Mouse (Mus musculus) stomach, embryonic 15.5 days (tissue): ENCODE results near the gene 1700029J07Rik. TPM values are rescaled to one million over a fixed set of nuclear protein-coding genes. Genes with fewer than 3 reads are reported as not detected.

ENCODE experiments used
- ATAC-seq: fragments of 200-750 bp; cut with Nextera tagmentation; 2 replicates; pipeline ENCODE4 v1.8.0; 2017; ENCODE audit warnings: low read depth, moderate number of reproducible peaks, moderate TSS enrichment; ENCODE audit not compliant: insufficient read depth, low FRiP score
- H3K27ac ChIP-seq: fragments of 300-500 bp; sonication (generic); 2 replicates; pipeline ENCODE4 v1.5.1; 2015; ENCODE audit warnings: mild to moderate bottlenecking, inconsistent platforms
- H3K27me3 ChIP-seq: fragments of 300-500 bp; sonication (generic); replicated peaks from 2 replicates; pipeline ENCODE4 v1.6.1; 2015; ENCODE audit warnings: inconsistent platforms
- H3K36me3 ChIP-seq: fragments of 300-500 bp; sonication (generic); 2 replicates; pipeline ENCODE4 v1.6.1; 2015; ENCODE audit warnings: inconsistent platforms
- H3K4me1 ChIP-seq: fragments of 300-500 bp; sonication (generic); 2 replicates; pipeline ENCODE4 v1.6.1; 2015; ENCODE audit warnings: inconsistent platforms
- H3K4me2 ChIP-seq: fragments of 300-500 bp; sonication (generic); 2 replicates; pipeline ENCODE4 v1.6.1; 2015; ENCODE audit warnings: mild to moderate bottlenecking, inconsistent platforms
- H3K4me3 ChIP-seq: fragments of 300-500 bp; sonication (generic); replicated peaks from 2 replicates; pipeline ENCODE4 v1.5.1; 2015; ENCODE audit warnings: inconsistent platforms
- H3K9ac ChIP-seq: fragments of 300-500 bp; sonication (generic); 2 replicates; pipeline ENCODE4 v1.6.1; 2015; ENCODE audit warnings: inconsistent platforms
- H3K9me3 ChIP-seq: fragments of 300-500 bp; sonication (generic); 2 replicates; pipeline ENCODE4 v1.6.1; 2016; ENCODE audit warnings: inconsistent platforms
- WGBS: fragments of 180-500 bp; shearing (Covaris S2); methylation state at CpG from one replicate; pipeline ENCODE4 v1.1.7; 2015; 5-methylcytosine and 5-hydroxymethylcytosine counted together
- polyA plus RNA-seq: library from polyadenylated mRNA; unstranded; fragments of >200 nt; fragmentation: Nextera tagmentation; extraction: Ambion mirVana; gene quantifications from 2 replicates; pipeline ENCODE4 v1.2.1, GENCODE M21; 2015

The 1700029J07Rik gene
- polyA plus RNA-seq, 1 experiment from 2014 or later, result 3.8 TPM

DNA sequence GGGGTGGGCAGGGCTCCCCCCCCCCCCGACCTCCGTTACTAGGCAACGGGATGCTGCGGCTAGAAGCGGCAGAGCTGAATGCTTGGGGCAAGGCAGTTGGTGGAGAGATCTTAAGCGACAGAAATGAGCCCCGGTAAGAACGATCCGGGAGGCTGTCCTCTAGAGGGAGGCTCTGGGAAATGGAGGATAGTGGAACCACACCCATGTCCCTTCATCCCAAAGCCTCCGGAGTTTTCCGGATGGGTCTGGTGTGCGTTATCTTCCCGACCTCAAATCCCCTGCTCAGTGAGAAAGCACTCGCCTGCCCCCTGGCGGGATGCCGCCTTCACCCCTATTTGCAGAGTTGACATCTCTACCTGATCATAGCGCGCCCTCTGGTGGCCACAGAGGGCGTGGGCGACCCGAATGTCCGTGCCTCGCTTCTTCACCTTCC is 40.5 kb downstream of the 1700029J07Rik start, which contains the start of gene Ccdc110:
Ccdc110 (plus strand) TSS at position 38 of the 433 bp plus-strand sequence.
- Histone ChIP-seq H3K9me3 (no peaks in the 10 kb centered on the region), H3K4me2 (peak within 1 kb of the TSS; percentile 48), H3K36me3 (no peaks in the 10 kb centered on the region), H3K4me1 (no peaks in the 10 kb centered on the region), H3K27me3 (no peaks in the 10 kb centered on the region), H3K9ac (no peak within 1 kb of the TSS), H3K4me3 (peak within 1 kb of the TSS; percentile 26), H3K27ac (no peak within 1 kb of the TSS)
- peak; percentile 83; the same call in 1 of the 2 replicates for ATAC-seq
- WGBS, result 5% methylated on average over 23 of the region's 23 CpGs

DNA sequence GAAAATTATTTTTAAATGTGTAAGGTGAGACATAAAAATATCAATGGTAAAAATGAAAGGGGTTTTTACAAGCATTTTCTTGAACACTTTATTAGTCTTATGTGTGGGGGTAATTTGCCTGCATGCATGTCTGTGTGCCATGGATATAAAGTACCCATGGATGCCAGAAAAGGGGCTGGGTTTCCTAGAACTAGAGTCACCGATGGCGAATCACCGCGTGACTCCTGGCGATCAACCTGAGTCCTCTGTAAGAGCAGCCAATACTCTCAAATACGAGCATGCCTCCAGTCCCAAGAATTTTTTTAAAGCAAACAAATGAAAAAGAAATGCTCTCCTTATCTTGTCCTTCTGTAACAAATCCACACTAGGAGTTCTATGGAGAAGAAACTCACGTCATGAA is 52.9 kb downstream of the 1700029J07Rik start:
- Histone ChIP-seq H3K4me3 (no peak overlapping the region), H3K36me3 (no peaks in the 10 kb centered on the region), H3K4me1 (no peaks in the 10 kb centered on the region), H3K9me3 (no peaks in the 10 kb centered on the region), H3K9ac (no peak overlapping the region), H3K27me3 (no peaks in the 10 kb centered on the region), H3K27ac (no peak overlapping the region), H3K4me2 (no peak overlapping the region)
- WGBS, result 93% methylated on average over 7 of the region's 7 CpGs
- no peak for ATAC-seq

DNA sequence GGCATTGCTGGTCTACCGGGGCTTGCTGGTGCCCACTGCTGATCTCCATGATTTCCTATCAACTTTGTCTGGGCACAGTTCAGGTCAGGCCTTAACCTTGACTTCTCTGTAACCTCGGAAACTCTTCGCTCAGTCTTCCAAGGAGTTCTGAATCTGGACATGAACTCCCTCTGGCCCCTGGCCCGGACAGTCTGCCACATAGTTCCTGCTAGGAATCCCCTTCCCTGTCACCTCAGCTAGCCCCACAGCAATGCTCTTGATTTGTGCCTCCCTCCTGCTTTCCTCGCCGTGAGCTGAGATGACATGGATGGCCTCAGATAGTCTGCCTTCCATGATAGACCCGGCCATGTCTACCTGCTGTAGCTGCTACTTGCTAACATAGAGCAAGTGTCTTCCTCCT is 54.7 kb downstream of the 1700029J07Rik start:
- WGBS, result 88% methylated on average over 7 of the region's 7 CpGs
- Histone ChIP-seq H3K9me3 (no peaks in the 10 kb centered on the region), H3K27ac (no peak overlapping the region), H3K4me3 (no peak overlapping the region), H3K9ac (no peak overlapping the region), H3K4me2 (no peak overlapping the region), H3K27me3 (no peaks in the 10 kb centered on the region), H3K36me3 (no peaks in the 10 kb centered on the region), H3K4me1 (peaks cover 4% of the 10 kb centered on the region; the same call in 1 of the 2 replicates)
- ATAC-seq, result no peak

DNA sequence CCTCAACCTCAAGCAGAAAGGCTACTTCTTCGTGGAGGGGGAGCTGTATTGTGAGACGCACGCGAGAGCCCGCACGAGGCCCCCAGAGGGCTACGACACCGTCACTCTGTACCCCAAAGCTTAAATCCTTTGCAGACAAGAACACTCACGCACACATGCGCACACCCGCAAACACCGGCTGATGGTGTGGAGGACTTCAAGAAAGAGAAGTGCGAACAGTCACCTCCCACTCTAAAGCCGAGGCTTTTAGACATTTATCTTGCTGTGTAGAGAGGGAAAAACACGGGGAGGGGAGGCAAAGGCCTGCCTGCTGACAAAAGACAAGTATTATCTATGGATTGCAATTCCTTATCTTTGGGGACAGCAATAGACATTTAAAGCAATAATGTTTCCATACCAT is 56.2 kb downstream of the 1700029J07Rik start:
- no peak for ATAC-seq

DNA sequence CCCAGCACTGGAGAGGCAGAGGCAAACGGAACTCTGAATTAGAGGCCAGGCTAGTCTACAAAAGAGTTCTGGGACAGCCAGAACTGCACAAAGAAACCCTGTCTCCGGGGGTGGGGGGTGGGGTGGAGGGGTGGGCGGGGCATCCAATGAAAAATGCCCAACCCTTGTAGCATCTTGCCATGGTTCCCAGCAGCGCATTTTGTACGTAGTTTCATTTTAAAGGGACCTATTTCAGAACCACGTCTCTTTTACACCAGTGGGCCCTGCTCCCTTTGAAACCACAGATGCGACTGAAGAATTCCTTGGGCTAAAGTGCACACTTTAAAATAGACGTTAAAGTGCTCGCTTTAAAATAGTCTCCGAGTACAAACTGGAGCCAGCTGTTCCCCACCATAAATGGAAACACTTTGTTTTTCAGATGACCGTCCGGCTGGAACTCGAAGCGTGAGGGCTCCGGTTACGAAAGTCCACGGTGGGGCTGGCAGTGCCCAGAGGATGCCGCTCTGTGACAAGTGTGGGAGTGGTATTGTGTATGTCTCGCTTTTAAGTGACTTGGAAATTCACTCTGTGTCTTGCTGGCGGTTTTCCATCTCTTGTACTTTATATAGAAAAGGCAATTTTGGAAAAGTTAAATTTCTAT is 57.9 kb downstream of the 1700029J07Rik start:
- Histone ChIP-seq H3K4me2 (no peak overlapping the region), H3K9ac (no peak overlapping the region), H3K27ac (peak overlapping the region; percentile 26; the same call in 1 of the 2 replicates), H3K27me3 (no peaks in the 10 kb centered on the region), H3K36me3 (no peaks in the 10 kb centered on the region), H3K9me3 (no peaks in the 10 kb centered on the region), H3K4me3 (no peak overlapping the region), H3K4me1 (peaks cover 4% of the 10 kb centered on the region; the same call in 1 of the 2 replicates)
- 64% methylated on average over 20 of the region's 20 CpGs for WGBS
- no peak for ATAC-seq

More for the DNA sequence above, 56.2 kb downstream of the 1700029J07Rik start:
- H3K9me3 ChIP-seq, result no peaks in the 10 kb centered on the region
- H3K27me3 ChIP-seq, result no peaks in the 10 kb centered on the region
- 80% methylated on average over 15 of the region's 15 CpGs for WGBS
- peaks cover 4% of the 10 kb centered on the region; the same call in 1 of the 2 replicates for H3K4me1 ChIP-seq
- H3K27ac ChIP-seq, result no peak overlapping the region
- H3K4me3 ChIP-seq, result no peak overlapping the region
- H3K9ac ChIP-seq, result no peak overlapping the region
- no peak overlapping the region for H3K4me2 ChIP-seq
- no peaks in the 10 kb centered on the region for H3K36me3 ChIP-seq

DNA sequence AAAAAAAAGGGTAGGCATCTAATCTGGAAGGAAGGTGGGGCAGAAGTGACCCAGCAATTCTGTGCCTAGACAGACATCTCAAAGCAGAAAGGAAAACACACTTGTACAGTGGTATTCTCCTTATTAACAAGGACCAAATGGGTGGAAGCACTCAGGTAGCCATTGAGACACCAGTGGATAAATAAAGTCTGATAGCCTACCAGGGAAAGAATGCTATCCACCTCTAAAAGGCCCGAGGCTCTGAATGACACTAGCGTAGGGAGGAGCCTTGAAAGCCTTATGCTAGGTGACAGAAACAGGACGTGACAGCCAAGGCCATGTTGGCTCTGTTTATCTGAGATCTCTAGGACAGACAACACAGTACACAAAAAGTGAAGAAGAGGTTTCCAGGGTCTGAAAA is 58.6 kb downstream of the 1700029J07Rik start:
- H3K27me3 ChIP-seq, result no peaks in the 10 kb centered on the region
- WGBS, result 74% methylated on average over 3 of the region's 3 CpGs
- H3K9me3 ChIP-seq, result no peaks in the 10 kb centered on the region
- peak overlapping the region; percentile 26; the same call in 1 of the 2 replicates for H3K27ac ChIP-seq
- ATAC-seq, result no peak
- H3K9ac ChIP-seq, result no peak overlapping the region
- H3K4me3 ChIP-seq, result no peak overlapping the region
- H3K36me3 ChIP-seq, result no peaks in the 10 kb centered on the region
- peaks cover 4% of the 10 kb centered on the region; the same call in 1 of the 2 replicates for H3K4me1 ChIP-seq
- H3K4me2 ChIP-seq, result no peak overlapping the region

DNA sequence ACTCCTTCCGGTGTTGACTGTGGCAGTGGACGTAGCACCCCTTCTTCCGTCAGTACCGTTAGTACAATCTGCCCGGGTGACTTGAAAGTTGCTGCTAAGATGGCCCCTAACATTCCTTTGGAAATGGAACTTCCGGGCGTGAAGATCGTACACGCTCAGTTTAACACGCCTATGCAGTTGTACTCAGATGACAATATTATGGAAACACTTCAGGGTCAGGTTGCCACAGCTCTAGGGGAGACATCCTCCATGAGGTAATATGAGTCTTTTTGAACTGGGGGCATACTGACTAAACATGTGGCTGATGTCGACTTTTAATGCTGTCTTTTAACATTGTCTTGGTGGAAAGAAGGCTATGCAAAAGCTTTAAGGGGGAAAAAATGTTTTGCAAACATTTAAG is 61.3 kb downstream of the 1700029J07Rik start:
- Histone ChIP-seq H3K4me3 (no peak overlapping the region), H3K36me3 (no peaks in the 10 kb centered on the region), H3K4me2 (no peak overlapping the region), H3K9ac (no peak overlapping the region), H3K4me1 (peaks cover 4% of the 10 kb centered on the region; the same call in 1 of the 2 replicates), H3K9me3 (no peaks in the 10 kb centered on the region), H3K27ac (0 out of 2 replicates have a peak overlapping the region, but pooled peaks have one; percentile 11), H3K27me3 (no peaks in the 10 kb centered on the region)
- WGBS, result 80% methylated on average over 11 of the region's 11 CpGs
- no peak for ATAC-seq

DNA sequence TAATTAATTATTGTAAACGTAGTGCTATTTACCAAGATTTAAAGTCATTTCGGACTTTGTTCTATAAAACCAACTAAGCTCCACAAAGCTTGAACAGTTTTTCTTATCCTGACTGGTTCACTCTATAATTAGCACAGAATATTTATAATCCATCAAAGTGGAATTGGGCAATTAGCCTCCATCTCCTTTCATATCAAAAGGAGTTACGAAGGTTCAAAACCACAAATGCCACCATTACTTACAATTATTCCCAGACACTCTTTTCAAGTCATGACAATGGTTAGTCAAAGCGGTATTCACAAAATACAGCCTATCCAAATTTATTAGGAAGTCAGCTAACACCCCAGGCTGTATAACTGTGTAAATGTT is 68.8 kb downstream of the 1700029J07Rik start:
- Histone ChIP-seq H3K9ac (no peak overlapping the region), H3K27ac (no peak overlapping the region), H3K4me3 (no peak overlapping the region), H3K4me2 (no peak overlapping the region), H3K27me3 (no peaks in the 10 kb centered on the region), H3K36me3 (no peaks in the 10 kb centered on the region), H3K4me1 (no peaks in the 10 kb centered on the region), H3K9me3 (no peaks in the 10 kb centered on the region)
- 84% methylated on average over 4 of the region's 4 CpGs for WGBS
- no peak for ATAC-seq

DNA sequence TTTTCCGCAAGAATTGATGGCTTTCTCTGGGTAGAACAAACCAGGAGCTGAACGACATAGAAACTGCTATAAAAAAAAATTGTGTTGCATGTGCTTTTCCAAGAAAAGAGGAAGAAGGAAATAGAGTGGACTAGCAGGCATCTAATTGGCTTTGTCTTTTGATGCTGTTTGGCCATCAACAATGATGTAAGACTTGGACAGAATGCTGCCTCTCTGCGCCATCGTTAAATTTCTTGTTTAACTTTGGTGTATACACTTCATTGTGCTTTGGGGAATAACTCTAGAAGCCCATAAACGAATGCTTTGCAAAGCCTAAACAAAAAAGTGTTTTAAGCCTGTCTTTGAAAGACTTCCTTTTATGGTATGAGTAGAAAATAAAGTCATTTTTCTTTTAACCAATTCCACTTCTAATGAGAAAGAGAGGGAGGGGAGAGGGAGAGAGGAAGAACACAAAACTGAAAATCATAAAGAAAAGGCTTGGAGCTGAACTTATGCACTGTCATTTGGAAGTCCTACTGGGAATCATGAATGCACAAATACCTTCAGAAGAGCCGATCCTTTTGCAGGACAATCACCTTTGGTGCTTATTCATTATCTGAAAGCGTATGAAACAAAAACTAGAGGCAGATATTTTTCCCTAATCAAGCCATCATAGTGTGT is 69.3 kb downstream of the 1700029J07Rik start:
- Histone ChIP-seq H3K36me3 (no peaks in the 10 kb centered on the region), H3K4me2 (no peak overlapping the region), H3K4me3 (no peak overlapping the region), H3K9me3 (no peaks in the 10 kb centered on the region), H3K27me3 (no peaks in the 10 kb centered on the region), H3K4me1 (no peaks in the 10 kb centered on the region), H3K9ac (no peak overlapping the region), H3K27ac (no peak overlapping the region)
- no peak for ATAC-seq
- 59% methylated on average over 7 of the region's 7 CpGs for WGBS

DNA sequence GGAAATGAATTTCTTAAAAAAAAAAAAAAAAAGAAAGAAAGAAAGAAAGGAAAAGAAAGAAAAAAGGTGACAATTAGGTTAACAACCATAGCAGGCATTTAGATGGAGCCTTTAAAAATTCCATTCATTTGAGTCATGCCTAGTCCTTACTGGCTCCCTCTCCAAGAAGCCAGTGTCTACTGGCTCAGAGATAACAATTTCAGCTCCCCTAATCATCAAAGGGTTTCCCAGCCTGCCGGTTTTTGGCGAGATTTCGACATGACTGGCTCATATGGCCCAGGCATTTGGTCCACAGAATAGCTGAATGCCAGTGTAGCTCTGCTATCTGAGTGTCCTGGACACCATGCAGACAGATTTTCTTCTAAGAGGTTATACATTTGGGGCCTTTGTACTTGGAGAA is 71.4 kb downstream of the 1700029J07Rik start:
- Histone ChIP-seq H3K36me3 (no peaks in the 10 kb centered on the region), H3K27ac (no peak overlapping the region), H3K4me1 (no peaks in the 10 kb centered on the region), H3K9me3 (no peaks in the 10 kb centered on the region), H3K4me3 (no peak overlapping the region), H3K4me2 (no peak overlapping the region), H3K9ac (no peak overlapping the region), H3K27me3 (no peaks in the 10 kb centered on the region)
- 22% methylated on average over 3 of the region's 3 CpGs for WGBS
- no peak for ATAC-seq
